Mouse (Mus musculus) lung, embryonic 14.5 days (tissue): ENCODE data around the gene Gtsf1l. TPM values are rescaled to one million over a fixed set of nuclear protein-coding genes. Genes with fewer than 3 reads are reported as not detected.

ENCODE experiments used
- ATAC-seq: fragments of 200-750 bp; cut with Nextera tagmentation; 2 replicates; pipeline ENCODE4 v1.8.0; 2017; ENCODE audit warnings: mild to moderate bottlenecking, moderate TSS enrichment, moderate library complexity; ENCODE audit not compliant: insufficient read depth
- DNase-seq: peaks from one replicate; pipeline ENCODE4 v3.0.0-alpha.2; 2015
- H3K27ac ChIP-seq: fragments of 300-500 bp; sonication (generic); 2 replicates; pipeline ENCODE4 v1.5.1; 2014; ENCODE audit warnings: low read depth, mild to moderate bottlenecking, moderate library complexity
- H3K27me3 ChIP-seq: fragments of 300-500 bp; sonication (generic); 2 replicates; pipeline ENCODE4 v1.6.1; 2014; ENCODE audit warnings: low read length, control low read depth; ENCODE audit not compliant: insufficient read depth
- H3K36me3 ChIP-seq: fragments of 300-500 bp; sonication (generic); 2 replicates; pipeline ENCODE4 v1.6.1; 2014; ENCODE audit warnings: control low read depth; ENCODE audit not compliant: insufficient read depth
- H3K4me1 ChIP-seq: fragments of 300-500 bp; sonication (generic); 2 replicates; pipeline ENCODE4 v1.6.1; 2014; ENCODE audit warnings: antibody characterized with exemption, control low read depth; ENCODE audit not compliant: insufficient read depth
- H3K4me2 ChIP-seq: fragments of 300-500 bp; sonication (generic); 2 replicates; pipeline ENCODE4 v1.6.1; 2014; ENCODE audit warnings: mild to moderate bottlenecking
- H3K4me3 ChIP-seq: fragments of 300-500 bp; sonication (generic); 2 replicates; pipeline ENCODE4 v1.5.1; 2014; ENCODE audit warnings: low read depth, low read length
- H3K9ac ChIP-seq: fragments of 300-500 bp; sonication (generic); 2 replicates; pipeline ENCODE4 v1.6.1; 2014
- H3K9me3 ChIP-seq: fragments of 300-500 bp; sonication (generic); 2 replicates; pipeline ENCODE4 v1.6.1; 2016; ENCODE audit warnings: low read depth, low read length, control low read depth
- CTCF ChIP-seq: IDR thresholded peaks from 2 replicates; pipeline ENCODE4 v1.5.1; 2016; ENCODE audit warnings: antibody characterized with exemption, low read depth
- WGBS: fragments of 180-500 bp; shearing (Covaris S2); extraction: QIAGEN DNeasy Blood & Tissue Kit; methylation state at CpG from one replicate; pipeline ENCODE4 v1.1.7; 2014; 5-methylcytosine and 5-hydroxymethylcytosine counted together
- polyA plus RNA-seq: library from polyadenylated mRNA; unstranded; fragments of >200 nt; fragmentation: Nextera tagmentation; extraction: Ambion mirVana; gene quantifications from 2 replicates; pipeline ENCODE4 v1.2.1, GENCODE M21; 2014

Gtsf1l gene
- not detected in 2 replicates for polyA plus RNA-seq

DNA sequence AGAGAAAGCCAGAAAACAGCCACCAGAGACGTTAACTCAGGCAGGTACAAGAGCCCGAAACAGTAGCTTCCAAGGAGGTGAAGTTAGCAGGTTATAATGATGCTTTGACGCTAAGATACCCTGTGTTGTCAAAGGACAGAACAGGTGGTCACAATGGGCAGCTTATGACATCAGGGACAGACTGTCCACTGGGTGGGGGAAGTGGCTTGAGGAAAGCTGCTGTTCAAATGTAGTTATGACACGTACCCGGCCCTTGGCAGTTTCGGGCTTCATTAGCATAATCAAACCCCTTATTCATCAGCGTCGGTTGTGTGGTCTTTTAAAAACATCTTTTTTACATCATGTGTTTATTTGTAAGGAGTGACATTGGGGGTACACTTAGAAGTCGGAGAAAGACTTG is at the start of gene Gtsf1l:
Gene Gtsf1l (minus strand): TSS at position 128 of the 400 bp plus-strand sequence.
- Histone ChIP-seq H3K27ac (no peak within 1 kb of the TSS), H3K4me1 (no peaks in the 10 kb centered on the region), H3K36me3 (peaks cover 18% of the 10 kb centered on the region; the same call in 1 of the 2 replicates), H3K4me2 (no peak within 1 kb of the TSS), H3K9ac (no peak within 1 kb of the TSS), H3K27me3 (no peaks in the 10 kb centered on the region), H3K4me3 (no peak within 1 kb of the TSS), H3K9me3 (no peaks in the 10 kb centered on the region)
- WGBS: 80% methylated on average over 9 of the region's 9 CpGs
- no peak for DNase-seq
- TF ChIP-seq CTCF: no peak
- no peak for ATAC-seq

DNA sequence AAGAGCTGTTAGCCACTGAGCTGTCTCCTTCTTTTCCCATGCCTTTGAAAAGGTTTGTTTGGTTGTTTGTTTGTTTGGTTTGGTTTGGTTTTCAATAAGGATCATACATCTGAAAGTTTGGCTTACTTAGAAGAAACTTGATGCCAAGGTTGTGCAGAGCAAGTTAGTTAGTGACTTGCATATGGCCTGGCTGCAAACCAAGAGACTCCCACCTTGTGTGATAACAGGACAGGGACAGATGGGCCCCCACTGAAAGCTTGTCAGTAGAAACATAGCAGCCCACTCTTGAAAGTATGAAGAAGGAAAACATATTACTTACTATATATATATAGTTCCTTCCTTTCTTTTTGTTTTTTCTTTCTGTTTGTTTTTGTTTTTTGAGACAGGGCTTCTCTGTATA is 49.3 kb upstream of the Gtsf1l start:
- ATAC-seq: no peak
- Histone ChIP-seq H3K4me3 (no peak overlapping the region), H3K9me3 (peaks cover 5% of the 10 kb centered on the region; the same call in 1 of the 2 replicates), H3K9ac (no peak overlapping the region), H3K27ac (no peak overlapping the region), H3K4me1 (no peaks in the 10 kb centered on the region), H3K36me3 (no peaks in the 10 kb centered on the region), H3K4me2 (no peak overlapping the region), H3K27me3 (no peaks in the 10 kb centered on the region)
- DNase-seq: no peak
- TF ChIP-seq CTCF: no peak

DNA sequence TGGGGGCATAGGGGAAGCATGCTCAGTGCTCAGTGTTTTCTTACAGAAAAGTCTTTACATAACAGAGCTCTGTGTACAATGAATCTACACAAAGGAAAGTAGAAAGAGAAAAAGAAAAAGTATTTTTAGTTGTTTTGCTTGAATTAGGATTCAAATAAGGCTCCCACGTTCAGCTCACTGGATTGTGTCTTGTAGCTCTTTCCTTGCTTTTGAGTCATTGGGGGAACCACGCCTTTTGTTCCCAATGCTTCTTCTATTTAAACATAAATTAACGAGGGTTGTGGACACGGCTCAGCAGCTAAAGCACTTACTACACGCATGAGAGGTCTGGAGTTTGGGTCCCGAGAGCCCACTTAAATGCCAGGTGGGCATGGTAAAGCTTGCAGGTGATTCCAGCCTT is 48.3 kb upstream of the Gtsf1l start:
- Histone ChIP-seq H3K4me2 (no peak overlapping the region), H3K27ac (no peak overlapping the region), H3K4me3 (no peak overlapping the region), H3K36me3 (no peaks in the 10 kb centered on the region), H3K9me3 (peaks cover 5% of the 10 kb centered on the region; the same call in 1 of the 2 replicates), H3K9ac (no peak overlapping the region), H3K27me3 (no peaks in the 10 kb centered on the region), H3K4me1 (no peaks in the 10 kb centered on the region)
- DNase-seq: no peak
- no peak for ATAC-seq
- 76% methylated on average over 6 of the region's 6 CpGs for WGBS
- TF ChIP-seq CTCF: no peak

DNA sequence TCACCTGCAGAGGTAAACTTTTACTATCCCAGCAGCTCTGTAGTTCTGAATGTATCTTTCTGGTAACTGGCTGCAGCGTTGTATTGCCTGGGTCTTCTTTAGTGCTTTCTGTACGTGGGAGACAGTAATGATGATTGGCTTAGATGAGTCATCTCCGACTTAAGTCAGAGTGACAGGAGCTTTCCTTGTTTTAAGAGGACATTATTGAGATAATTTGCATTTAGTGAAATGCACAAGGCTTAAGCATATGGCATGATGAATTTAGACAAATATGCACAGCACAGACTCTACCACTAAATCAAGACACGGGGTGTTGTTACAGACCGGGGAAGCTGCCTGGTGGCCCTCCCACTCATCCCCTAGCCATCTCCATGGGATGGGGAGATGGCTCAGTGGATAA is 44.7 kb upstream of the Gtsf1l start:
- Histone ChIP-seq H3K27me3 (no peaks in the 10 kb centered on the region), H3K9me3 (no peaks in the 10 kb centered on the region), H3K36me3 (no peaks in the 10 kb centered on the region), H3K4me2 (no peak overlapping the region), H3K27ac (no peak overlapping the region), H3K4me1 (no peaks in the 10 kb centered on the region), H3K4me3 (no peak overlapping the region), H3K9ac (no peak overlapping the region)
- no peak for DNase-seq
- 84% methylated on average over 5 of the region's 5 CpGs for WGBS
- no peak for TF ChIP-seq CTCF
- ATAC-seq: no peak

DNA sequence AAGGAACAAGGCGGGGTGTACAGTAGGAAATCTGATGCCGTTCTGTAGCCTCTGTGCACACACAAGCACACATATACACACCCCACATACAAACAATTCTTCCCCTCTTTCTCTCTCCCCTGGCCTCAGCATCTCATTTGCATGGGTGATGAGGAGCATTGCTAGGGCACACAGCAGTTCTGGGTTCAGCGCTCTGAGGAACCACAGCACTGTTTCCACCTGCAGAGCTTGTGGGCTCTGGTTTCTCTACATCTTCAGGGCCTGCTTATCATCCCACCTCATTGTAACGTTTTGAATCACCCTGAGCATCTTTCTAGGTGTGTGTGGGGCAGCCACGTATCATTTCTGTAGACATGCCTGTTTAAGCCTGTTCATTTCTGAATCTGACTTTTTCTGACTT is 43.2 kb upstream of the Gtsf1l start:
- no peak for TF ChIP-seq CTCF
- Histone ChIP-seq H3K9ac (no peak overlapping the region), H3K4me2 (no peak overlapping the region), H3K27me3 (no peaks in the 10 kb centered on the region), H3K36me3 (no peaks in the 10 kb centered on the region), H3K4me3 (no peak overlapping the region), H3K9me3 (no peaks in the 10 kb centered on the region), H3K4me1 (no peaks in the 10 kb centered on the region), H3K27ac (no peak overlapping the region)
- ATAC-seq: no peak
- DNase-seq: no peak
- 83% methylated on average over 5 of the region's 5 CpGs for WGBS

DNA sequence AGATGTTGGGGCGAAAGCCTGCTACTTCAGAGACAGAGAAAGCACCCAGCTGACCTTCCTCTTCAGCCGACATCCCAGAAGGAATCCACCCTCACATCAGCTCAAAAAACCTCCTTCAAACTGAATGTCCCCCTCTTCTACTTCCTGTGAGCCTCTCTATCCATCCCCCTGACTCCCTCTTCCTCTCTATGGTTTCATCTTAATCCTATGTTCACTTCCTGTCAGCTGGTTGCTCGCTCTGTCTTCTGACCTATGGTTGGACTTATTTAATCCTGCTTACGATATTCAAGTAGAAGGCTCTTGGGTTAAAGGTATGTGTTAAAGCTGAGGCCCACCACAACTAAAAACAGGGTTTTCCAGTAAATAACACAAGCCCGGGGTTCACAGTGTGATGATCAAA is 35.8 kb upstream of the Gtsf1l start:
- DNase-seq: no peak
- no peak overlapping the region for H3K9ac ChIP-seq
- 67% methylated on average over 5 of the region's 5 CpGs for WGBS
- no peak for TF ChIP-seq CTCF
- H3K4me3 ChIP-seq: no peak overlapping the region
- no peak overlapping the region for H3K27ac ChIP-seq
- H3K9me3 ChIP-seq: no peaks in the 10 kb centered on the region
- no peaks in the 10 kb centered on the region for H3K4me1 ChIP-seq
- no peak for ATAC-seq
- peaks cover 10% of the 10 kb centered on the region; the same call in 1 of the 2 replicates for H3K27me3 ChIP-seq
- H3K36me3 ChIP-seq: no peaks in the 10 kb centered on the region
- no peak overlapping the region for H3K4me2 ChIP-seq

DNA sequence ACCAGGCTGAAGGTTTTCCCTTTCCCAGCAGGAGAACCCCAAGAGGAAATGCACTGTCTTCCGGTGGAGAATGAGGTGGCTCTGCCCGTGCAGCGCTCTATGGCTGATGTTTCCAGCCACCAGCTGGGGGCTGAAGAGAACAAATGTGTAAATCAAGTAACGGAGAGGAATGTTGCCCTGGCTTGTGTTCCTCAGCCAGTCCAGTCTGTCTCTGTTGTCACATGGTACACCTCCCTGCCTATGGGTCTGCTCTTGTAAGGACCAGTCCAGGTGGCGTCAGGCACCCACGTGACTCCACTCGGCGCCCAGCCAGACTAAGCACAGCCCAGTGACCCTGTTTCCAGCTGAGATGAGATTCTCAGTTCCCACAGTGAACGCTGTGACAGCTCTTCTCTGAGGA is 34.7 kb upstream of the Gtsf1l start:
- H3K4me3 ChIP-seq: no peak overlapping the region
- ATAC-seq (peak; percentile 96), DNase-seq (peak; percentile 76)
- H3K27ac ChIP-seq: no peak overlapping the region
- H3K9ac ChIP-seq: no peak overlapping the region; the same call in 1 of the 2 replicates
- H3K4me2 ChIP-seq: peak overlapping the region; percentile 48
- no peaks in the 10 kb centered on the region for H3K9me3 ChIP-seq
- H3K4me1 ChIP-seq: no peaks in the 10 kb centered on the region
- peaks cover 10% of the 10 kb centered on the region; the same call in 1 of the 2 replicates for H3K27me3 ChIP-seq
- TF ChIP-seq CTCF: no peak
- H3K36me3 ChIP-seq: no peaks in the 10 kb centered on the region
- 12% methylated on average over 9 of the region's 9 CpGs for WGBS

DNA sequence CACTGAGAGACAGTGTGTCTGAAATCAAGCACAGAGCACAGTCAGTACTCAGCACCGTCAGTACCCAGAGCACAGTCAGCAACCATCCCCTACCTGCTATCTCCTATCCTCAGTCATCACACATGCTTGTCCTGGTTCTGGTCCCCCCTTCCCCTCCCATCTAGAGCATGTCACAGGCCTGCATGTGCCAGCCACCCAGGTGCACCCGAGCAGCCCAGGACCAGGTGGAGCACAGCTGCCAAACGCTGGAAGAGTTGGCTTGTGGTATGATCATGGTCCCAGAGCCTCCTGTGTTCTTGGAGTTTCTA is 33.7 kb upstream of the Gtsf1l start:
- Histone ChIP-seq H3K9ac (no peak overlapping the region), H3K36me3 (no peaks in the 10 kb centered on the region), H3K9me3 (no peaks in the 10 kb centered on the region), H3K4me1 (no peaks in the 10 kb centered on the region), H3K4me2 (no peak overlapping the region), H3K27me3 (peaks cover 10% of the 10 kb centered on the region; the same call in 1 of the 2 replicates), H3K4me3 (no peak overlapping the region), H3K27ac (no peak overlapping the region)
- no peak for DNase-seq
- no peak for TF ChIP-seq CTCF
- ATAC-seq: no peak
- WGBS: 71% methylated on average over 3 of the region's 3 CpGs
